Mouse (Mus musculus): ENCODE measurements around the gene Tex21. TPM values are rescaled to one million over a fixed set of nuclear protein-coding genes. Genes with fewer than 3 reads are reported as not detected.
A peak's percentile ranks its signal among the peaks of the same experiment; 100 is the strongest.

Tex21 gene
- polyA plus RNA-seq, 1 experiment: not detected

GRCm38 (mm10) chr12:76260673-76261072 is 14.1 kb upstream of the Tex21 start:
- Histone ChIP-seq H3K79me2 (ENCODE audit: control insufficient read depth, insufficient read depth) (peaks cover 100% of the 10 kb centered on the region), H3K79me3 (ENCODE audit: low read depth) (peaks cover 95% of the 10 kb centered on the region), H3K4me3 (ENCODE audit: insufficient read depth, poor library complexity, severe bottlenecking) (no peak overlapping the region), H3K36me3 (ENCODE audit: control insufficient read depth, insufficient read depth) (peaks cover 25% of the 10 kb centered on the region), H3ac (ENCODE audit: control insufficient read depth, insufficient read length, low read depth) (no peak overlapping the region), H3K27me3 (ENCODE audit: control insufficient read depth, insufficient read depth, insufficient read length) (no peaks in the 10 kb centered on the region)
- TF ChIP-seq MYOD1 (IDR thresholded peaks at IDR 0.05; ENCODE audit: control insufficient read depth, insufficient read length, low read depth): no peak
- TF ChIP-seq MYOG (IDR thresholded peaks at IDR 0.05; ENCODE audit: control insufficient read depth, extremely low read depth, insufficient read length): no peak
- TF ChIP-seq CTCF (IDR thresholded peaks at IDR 0.05; ENCODE audit: control insufficient read depth, insufficient read depth, insufficient read length): no peak
- TF ChIP-seq MAX (IDR thresholded peaks at IDR 0.05): no peak
- no peak for TF ChIP-seq USF1 (IDR thresholded peaks at IDR 0.05; ENCODE audit: low read depth)
- TF ChIP-seq CEBPB (IDR thresholded peaks at IDR 0.05; ENCODE audit: low read depth): no peak
- no peak for TF ChIP-seq FOSL1 (IDR thresholded peaks at IDR 0.05; ENCODE audit: insufficient read depth, low read length, poor library complexity, severe bottlenecking)

GRCm38 (mm10) chr12:76256114-76256843 is 9.7 kb upstream of the Tex21 start:
- peak overlapping the region; percentile 86 for H3ac ChIP-seq (ENCODE audit: control insufficient read depth, insufficient read length, low read depth)
- no peak for TF ChIP-seq CEBPB (IDR thresholded peaks at IDR 0.05; ENCODE audit: low read depth)
- no peak for TF ChIP-seq FOSL1 (IDR thresholded peaks at IDR 0.05; ENCODE audit: insufficient read depth, low read length, poor library complexity, severe bottlenecking)
- no peak for TF ChIP-seq USF1 (IDR thresholded peaks at IDR 0.05; ENCODE audit: low read depth)
- TF ChIP-seq CTCF (IDR thresholded peaks at IDR 0.05; ENCODE audit: control insufficient read depth, insufficient read depth, insufficient read length): no peak
- no peak for TF ChIP-seq MAX (IDR thresholded peaks at IDR 0.05)
- TF ChIP-seq MYOG (IDR thresholded peaks at IDR 0.05; ENCODE audit: control insufficient read depth, extremely low read depth, insufficient read length): no peak
- TF ChIP-seq MYOD1 (IDR thresholded peaks at IDR 0.05; ENCODE audit: control insufficient read depth, insufficient read length, low read depth): no peak
- peaks cover 59% of the 10 kb centered on the region for H3K79me3 ChIP-seq (ENCODE audit: low read depth)
- H3K4me3 ChIP-seq (ENCODE audit: insufficient read depth, poor library complexity, severe bottlenecking): peak overlapping the region; percentile 92
- no peaks in the 10 kb centered on the region for H3K27me3 ChIP-seq (ENCODE audit: control insufficient read depth, insufficient read depth, insufficient read length)
- H3K36me3 ChIP-seq (ENCODE audit: control insufficient read depth, insufficient read depth): peaks cover 14% of the 10 kb centered on the region
- peaks cover 61% of the 10 kb centered on the region for H3K79me2 ChIP-seq (ENCODE audit: control insufficient read depth, insufficient read depth)

GRCm38 (mm10) chr12:76255499-76255875 is 8.9 kb upstream of the Tex21 start:
- Histone ChIP-seq H3K79me2 (ENCODE audit: control insufficient read depth, insufficient read depth) (peaks cover 53% of the 10 kb centered on the region), H3K27me3 (ENCODE audit: control insufficient read depth, insufficient read depth, insufficient read length) (no peaks in the 10 kb centered on the region), H3K4me3 (ENCODE audit: insufficient read depth, poor library complexity, severe bottlenecking) (peak overlapping the region; percentile 92), H3ac (ENCODE audit: control insufficient read depth, insufficient read length, low read depth) (peak overlapping the region; percentile 86), H3K36me3 (ENCODE audit: control insufficient read depth, insufficient read depth) (peaks cover 14% of the 10 kb centered on the region), H3K79me3 (ENCODE audit: low read depth) (peaks cover 51% of the 10 kb centered on the region)
- TF ChIP-seq MYOD1 (IDR thresholded peaks at IDR 0.05; ENCODE audit: control insufficient read depth, insufficient read length, low read depth) (no peak), MAX (IDR thresholded peaks at IDR 0.05) (no peak), CTCF (IDR thresholded peaks at IDR 0.05; ENCODE audit: control insufficient read depth, insufficient read depth, insufficient read length) (no peak), CEBPB (IDR thresholded peaks at IDR 0.05; ENCODE audit: low read depth) (no peak), MYOG (IDR thresholded peaks at IDR 0.05; ENCODE audit: control insufficient read depth, extremely low read depth, insufficient read length) (no peak), USF1 (IDR thresholded peaks at IDR 0.05; ENCODE audit: low read depth) (no peak), FOSL1 (IDR thresholded peaks at IDR 0.05; ENCODE audit: insufficient read depth, low read length, poor library complexity, severe bottlenecking) (no peak)

- Histone ChIP-seq H3K4me3 (ENCODE audit: insufficient read depth, poor library complexity, severe bottlenecking) (peak within 1 kb of the TSS; percentile 92), H3K79me3 (ENCODE audit: low read depth) (peaks cover 45% of the 10 kb centered on the region), H3K79me2 (ENCODE audit: control insufficient read depth, insufficient read depth) (peaks cover 48% of the 10 kb centered on the region), H3K27me3 (ENCODE audit: control insufficient read depth, insufficient read depth, insufficient read length) (no peaks in the 10 kb centered on the region), H3ac (ENCODE audit: control insufficient read depth, insufficient read length, low read depth) (peak within 1 kb of the TSS; percentile 86), H3K36me3 (ENCODE audit: control insufficient read depth, insufficient read depth) (peaks cover 14% of the 10 kb centered on the region)
- TF ChIP-seq USF1 (IDR thresholded peaks at IDR 0.05; ENCODE audit: low read depth) (peak; percentile 72), MAX (IDR thresholded peaks at IDR 0.05) (peak; percentile 97), FOSL1 (IDR thresholded peaks at IDR 0.05; ENCODE audit: insufficient read depth, low read length, poor library complexity, severe bottlenecking) (no peak), MYOD1 (IDR thresholded peaks at IDR 0.05; ENCODE audit: control insufficient read depth, insufficient read length, low read depth) (no peak)
These were observed 8.4 kb upstream of the Tex21 start, which contains the start of gene Mthfd1 for GRCm38 (mm10) chr12:76254725-76255498. TSS of gene Mthfd1 (plus strand) at chr12:76255298.

GRCm38 (mm10) chr12:76253991-76254390 is 7.4 kb upstream of the Tex21 start:
- Histone ChIP-seq H3K36me3 (ENCODE audit: control insufficient read depth, insufficient read depth) (peaks cover 12% of the 10 kb centered on the region), H3ac (ENCODE audit: control insufficient read depth, insufficient read length, low read depth) (no peak overlapping the region), H3K27me3 (ENCODE audit: control insufficient read depth, insufficient read depth, insufficient read length) (no peaks in the 10 kb centered on the region), H3K4me3 (ENCODE audit: insufficient read depth, poor library complexity, severe bottlenecking) (no peak overlapping the region), H3K79me2 (ENCODE audit: control insufficient read depth, insufficient read depth) (peaks cover 38% of the 10 kb centered on the region), H3K79me3 (ENCODE audit: low read depth) (peaks cover 36% of the 10 kb centered on the region)
- TF ChIP-seq USF1 (IDR thresholded peaks at IDR 0.05; ENCODE audit: low read depth): no peak
- no peak for TF ChIP-seq MYOD1 (IDR thresholded peaks at IDR 0.05; ENCODE audit: control insufficient read depth, insufficient read length, low read depth)
- TF ChIP-seq CTCF (IDR thresholded peaks at IDR 0.05; ENCODE audit: control insufficient read depth, insufficient read depth, insufficient read length): no peak
- TF ChIP-seq MAX (IDR thresholded peaks at IDR 0.05): no peak
- TF ChIP-seq FOSL1 (IDR thresholded peaks at IDR 0.05; ENCODE audit: insufficient read depth, low read length, poor library complexity, severe bottlenecking): no peak
- TF ChIP-seq CEBPB (IDR thresholded peaks at IDR 0.05; ENCODE audit: low read depth): no peak
- no peak for TF ChIP-seq MYOG (IDR thresholded peaks at IDR 0.05; ENCODE audit: control insufficient read depth, extremely low read depth, insufficient read length)

All from C2C12 (cell line).